Mouse (Mus musculus): ENCODE measurements around the gene Kat8.

GRCm38 (mm10) chr7:127880431-127880830 is 31.9 kb upstream of the Kat8 start:
- TF ChIP-seq CTCF (IDR thresholded peaks at IDR 0.05; ENCODE audit: low read depth, low read length) (peak; percentile 4), POLR2A (IDR thresholded peaks at IDR 0.05; ENCODE audit: insufficient read depth, low read length) (no peak)
